Mouse (Mus musculus) megakaryocyte, embryonic 14.5 days (primary cell): Measurements from ENCODE around the gene Ecsit. TPM values are rescaled to one million over a fixed set of nuclear protein-coding genes. Genes with fewer than 3 reads are reported as not detected.
"Not testable (repeated sequence)": the region's sequence is repeated elsewhere in the genome, so short reads cannot be mapped to it uniquely, and the experiment has no call there.

ENCODE experiments used
- H3K27me3 ChIP-seq: replicated peaks from 2 replicates; pipeline ENCODE3; 2012; ENCODE audit warnings: inconsistent platforms
- H3K36me3 ChIP-seq: replicated peaks from 2 replicates; pipeline ENCODE3; 2012; ENCODE audit warnings: low read length, inconsistent platforms, mixed read lengths
- H3K4me1 ChIP-seq: 2 replicates; pipeline ENCODE4 v1.6.1; 2012; ENCODE audit warnings: inconsistent platforms
- H3K4me3 ChIP-seq: replicated peaks from 2 replicates; pipeline ENCODE3; 2012; ENCODE audit warnings: moderate library complexity, mild to moderate bottlenecking, inconsistent platforms
- H3K9me3 ChIP-seq: 2 replicates; pipeline ENCODE4 v1.6.1; 2012; ENCODE audit warnings: inconsistent platforms
- FLI1 ChIP-seq: IDR thresholded peaks from 2 replicates; pipeline ENCODE4 v1.6.1; 2012; ENCODE audit warnings: low read length, inconsistent platforms, mixed read lengths
- GATA1 ChIP-seq: IDR thresholded peaks from 3 replicates; pipeline ENCODE4 v1.6.1; 2012; ENCODE audit warnings: mixed read lengths, low read length, inconsistent platforms, borderline replicate concordance
- polyA plus RNA-seq: library from polyadenylated mRNA; stranded (reverse); fragments of >175 nt; gene quantifications from 2 replicates; pipeline ENCODE4 v1.2.3, GENCODE M21; 2012; ENCODE audit warnings: low replicate concordance; ENCODE audit not compliant: insufficient read depth

The Ecsit gene
- polyA plus RNA-seq, 1 experiment = 16.8 TPM

DNA sequence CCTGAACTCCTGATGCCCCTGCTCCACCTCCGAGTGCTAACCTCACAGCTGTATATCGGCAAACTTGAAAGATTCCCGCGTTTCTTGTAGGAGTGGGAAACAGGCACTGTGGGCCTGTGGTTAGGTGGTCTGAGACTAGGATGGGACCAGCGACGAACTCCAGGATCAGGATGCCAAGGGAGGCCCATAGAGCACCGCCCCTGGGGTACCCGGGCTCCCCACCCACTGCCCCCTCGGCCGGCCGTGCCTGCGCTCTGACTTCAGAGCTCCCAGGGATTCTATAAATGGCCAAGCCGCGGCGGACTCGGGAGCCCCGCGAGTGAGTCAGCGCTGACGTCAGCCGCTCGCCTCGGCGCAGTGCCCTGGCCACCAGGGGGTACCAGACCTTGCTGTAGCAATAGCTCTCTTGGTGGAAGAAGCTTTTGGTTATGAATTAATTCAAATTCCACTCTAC is 10.6 kb upstream of the Ecsit start:
- Histone ChIP-seq H3K4me3 (peak overlapping the region; percentile 89), H3K4me1 (peaks cover 24% of the 10 kb centered on the region), H3K9me3 (no peaks in the 10 kb centered on the region), H3K27me3 (peaks cover 56% of the 10 kb centered on the region), H3K36me3 (no peaks in the 10 kb centered on the region)
- no peak for TF ChIP-seq FLI1
- no peak for TF ChIP-seq GATA1

DNA sequence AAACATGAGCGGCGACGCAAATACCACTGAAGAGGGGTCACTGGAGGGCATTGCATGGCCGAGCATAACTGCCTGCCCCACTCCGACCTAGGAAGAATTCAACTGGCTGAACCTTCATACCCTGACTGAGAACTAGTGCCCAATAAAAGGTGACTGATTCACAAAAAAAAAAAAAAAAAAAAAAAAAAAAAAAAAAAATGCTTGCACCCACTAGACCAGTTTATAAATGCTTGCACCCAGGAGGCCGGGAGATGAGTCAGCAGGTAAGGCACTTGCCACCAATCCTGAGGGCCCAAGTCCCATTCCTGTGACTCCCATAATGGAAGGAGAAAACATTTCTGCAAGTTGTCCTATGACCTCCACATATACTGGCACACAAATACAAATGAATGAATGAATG is 7.5 kb upstream of the Ecsit start:
- no peaks in the 10 kb centered on the region for H3K36me3 ChIP-seq
- H3K9me3 ChIP-seq = no peaks in the 10 kb centered on the region
- H3K4me1 ChIP-seq = peaks cover 19% of the 10 kb centered on the region
- H3K4me3 ChIP-seq = no peak overlapping the region
- peaks cover 34% of the 10 kb centered on the region for H3K27me3 ChIP-seq
- TF ChIP-seq GATA1 (no peak), FLI1 (no peak)

DNA sequence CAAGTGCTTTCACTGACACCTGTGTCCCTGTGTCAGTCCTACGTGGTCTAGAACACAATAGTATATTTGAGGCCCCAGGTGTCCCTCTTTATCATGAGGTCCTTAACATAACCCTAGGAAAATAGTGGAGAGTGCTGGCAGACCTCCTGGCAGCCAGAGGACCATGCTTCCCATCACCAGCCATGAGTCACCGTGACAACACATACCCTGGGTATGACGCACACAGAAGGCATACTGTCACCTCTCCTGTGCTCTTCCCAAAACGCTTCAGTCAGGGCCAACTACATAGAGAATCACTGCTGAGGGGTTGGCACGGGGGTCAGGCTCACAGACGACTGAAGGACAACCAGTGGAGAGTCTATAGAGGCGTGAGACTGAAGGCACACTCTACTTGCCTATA is 4.7 kb upstream of the Ecsit start:
- Histone ChIP-seq H3K4me3 (no peak overlapping the region), H3K27me3 (peaks cover 23% of the 10 kb centered on the region), H3K36me3 (no peaks in the 10 kb centered on the region), H3K4me1 (peaks cover 21% of the 10 kb centered on the region), H3K9me3 (no peaks in the 10 kb centered on the region)
- no peak for TF ChIP-seq FLI1

DNA sequence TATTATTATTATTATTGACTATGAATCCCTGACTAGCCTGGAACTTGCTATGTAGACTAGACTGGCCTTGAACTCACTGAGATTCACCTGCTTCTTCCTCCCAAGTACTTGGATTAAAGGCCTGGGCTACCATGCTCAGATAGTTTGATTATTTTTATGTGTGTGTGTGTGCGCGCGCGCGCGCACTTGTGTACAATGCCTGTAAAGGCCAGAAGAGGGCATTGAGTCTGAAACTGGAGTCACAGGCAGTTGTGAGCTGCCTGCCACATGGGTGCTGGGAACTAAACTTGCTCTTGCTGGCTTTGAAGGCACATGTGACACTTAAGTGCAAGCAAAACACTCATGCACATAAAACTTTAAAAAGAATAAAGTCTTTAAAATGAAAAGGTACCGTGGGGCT is 4.0 kb upstream of the Ecsit start:
- H3K27me3 ChIP-seq = peaks cover 21% of the 10 kb centered on the region
- TF ChIP-seq GATA1 (no peak), FLI1 (no peak)
- H3K4me1 ChIP-seq = peaks cover 28% of the 10 kb centered on the region
- no peaks in the 10 kb centered on the region for H3K36me3 ChIP-seq
- no peak overlapping the region for H3K4me3 ChIP-seq
- no peaks in the 10 kb centered on the region for H3K9me3 ChIP-seq

DNA sequence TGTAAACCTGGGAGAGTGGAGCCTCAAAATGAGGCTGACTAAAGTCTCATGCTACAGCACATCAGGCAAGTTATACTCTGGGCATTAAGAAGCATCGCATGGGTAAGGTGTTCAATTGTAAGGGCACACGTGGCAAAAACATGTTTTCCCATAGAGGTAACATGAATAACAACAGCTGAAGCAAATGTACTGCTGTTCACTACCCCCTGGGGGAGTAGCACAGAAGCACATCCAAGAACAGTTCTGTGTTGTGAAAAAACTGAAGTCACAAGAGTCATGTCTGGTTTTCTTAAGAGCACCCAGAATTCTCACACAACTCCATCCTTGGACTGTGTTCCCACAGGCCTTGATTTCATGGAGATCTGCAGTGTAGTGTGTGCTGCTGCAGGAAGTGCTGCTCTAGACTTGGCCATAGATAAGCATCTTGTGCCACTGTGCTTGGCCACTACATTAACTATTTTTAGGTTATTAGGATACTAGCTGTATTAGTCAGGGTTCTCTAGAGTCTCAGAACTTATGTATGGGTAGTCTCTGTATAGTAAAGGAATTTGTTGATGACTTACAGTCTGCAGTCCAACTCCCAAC is 1.9 kb upstream of the Ecsit start:
- no peak overlapping the region for H3K4me3 ChIP-seq

DNA sequence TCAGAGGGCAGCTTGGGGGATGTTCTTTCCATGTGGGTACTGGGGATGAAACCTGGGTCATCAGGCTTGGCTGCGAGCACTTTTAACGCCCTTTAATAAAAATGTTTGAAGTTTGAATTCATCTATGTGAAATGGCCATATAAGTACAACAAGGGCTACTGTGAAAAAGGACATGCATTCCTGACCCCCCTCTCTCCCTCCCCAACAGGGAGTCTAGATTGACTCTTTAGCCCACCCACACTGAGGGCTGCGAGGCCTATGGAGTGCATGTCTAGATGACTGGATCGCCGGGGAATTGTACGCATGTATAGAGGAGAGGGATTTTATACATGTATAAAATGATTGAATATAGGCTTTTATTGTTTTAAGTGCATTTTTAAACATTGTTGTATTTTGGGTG is 774 bp upstream of the Ecsit start:
- Histone ChIP-seq H3K9me3 (no peaks in the 10 kb centered on the region), H3K27me3 (peaks cover 7% of the 10 kb centered on the region), H3K4me3 (peak overlapping the region; percentile 98), H3K4me1 (peaks cover 34% of the 10 kb centered on the region), H3K36me3 (peaks cover 7% of the 10 kb centered on the region)
- TF ChIP-seq GATA1 (no peak), FLI1 (no peak)

More for the DNA sequence above, 1.9 kb upstream of the Ecsit start:
- TF ChIP-seq FLI1 (no peak), GATA1 (no peak)
- peaks cover 7% of the 10 kb centered on the region for H3K36me3 ChIP-seq
- H3K4me1 ChIP-seq = peaks cover 34% of the 10 kb centered on the region
- no peaks in the 10 kb centered on the region for H3K9me3 ChIP-seq
- peaks cover 10% of the 10 kb centered on the region for H3K27me3 ChIP-seq

DNA sequence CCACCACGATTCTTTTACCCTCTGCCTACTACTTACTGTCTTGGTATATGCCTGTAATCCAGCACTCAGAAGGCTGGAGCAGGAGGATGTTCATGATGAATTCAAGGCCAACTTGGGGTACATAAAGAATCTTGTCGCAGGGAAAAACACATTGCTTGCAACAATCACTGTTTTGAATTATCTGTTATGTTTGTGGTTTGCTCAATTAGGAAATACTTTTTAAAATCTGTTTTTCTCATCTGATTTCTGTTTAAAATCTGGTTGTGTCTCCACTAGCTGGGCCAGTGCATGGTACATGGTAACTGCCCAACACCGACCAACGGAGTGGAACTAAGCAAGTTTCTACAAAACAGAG is 594 bp downstream of the Ecsit start:
- Histone ChIP-seq H3K36me3 (peaks cover 17% of the 10 kb centered on the region), H3K9me3 (no peaks in the 10 kb centered on the region), H3K27me3 (peaks cover 5% of the 10 kb centered on the region), H3K4me3 (peak overlapping the region; percentile 98), H3K4me1 (peaks cover 34% of the 10 kb centered on the region)
- no peak for TF ChIP-seq FLI1
- TF ChIP-seq GATA1 = no peak

DNA sequence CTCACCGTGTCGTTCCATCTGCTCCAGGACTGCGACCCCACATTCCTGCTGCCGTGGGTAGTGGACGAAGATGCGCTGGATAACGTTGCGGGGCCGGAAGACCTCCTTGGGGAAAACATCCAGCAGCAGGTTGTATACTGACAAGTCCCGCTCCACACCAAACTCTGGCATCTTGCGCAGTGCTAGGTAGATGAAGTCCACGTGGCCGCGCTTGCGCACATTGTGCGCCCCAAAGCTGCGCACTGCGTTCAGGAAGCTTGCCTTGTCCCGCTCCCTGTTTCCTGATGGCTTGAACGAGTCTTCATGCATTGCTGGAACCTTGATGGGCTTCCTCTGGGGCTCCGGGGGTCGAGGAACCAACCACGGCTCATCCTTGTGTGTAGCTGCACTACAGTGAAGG is 9.0 kb downstream of the Ecsit start:
- Histone ChIP-seq H3K4me3 (no peak overlapping the region), H3K4me1 (peaks cover 7% of the 10 kb centered on the region), H3K27me3 (no peaks in the 10 kb centered on the region), H3K36me3 (peaks cover 70% of the 10 kb centered on the region), H3K9me3 (no peaks in the 10 kb centered on the region)
- TF ChIP-seq FLI1 = no peak
- no peak for TF ChIP-seq GATA1

DNA sequence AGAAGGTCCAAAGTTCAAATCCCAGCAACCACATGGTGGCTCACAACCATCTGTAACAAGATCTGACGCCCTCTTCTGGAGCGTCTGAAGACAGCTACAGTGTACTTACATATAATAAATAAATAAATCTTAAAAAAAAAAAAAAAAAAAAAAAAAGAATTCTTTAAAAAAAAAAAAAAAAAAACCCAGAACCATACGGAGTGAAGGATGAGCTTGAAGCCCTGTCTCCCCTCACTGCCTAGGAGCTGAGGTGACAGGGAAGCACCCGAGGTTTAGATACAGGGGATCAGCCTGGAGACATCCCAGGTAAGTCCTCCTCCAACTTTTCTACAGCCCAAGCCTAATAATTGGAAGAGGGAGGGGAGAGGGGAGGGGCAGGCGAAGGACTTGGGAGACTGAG is 9.5 kb downstream of the Ecsit start:
- H3K4me3 ChIP-seq, H3K27me3 ChIP-seq, H3K4me1 ChIP-seq, H3K9me3 ChIP-seq: not testable (repeated sequence)
- H3K36me3 ChIP-seq = peaks cover 70% of the 10 kb centered on the region

DNA sequence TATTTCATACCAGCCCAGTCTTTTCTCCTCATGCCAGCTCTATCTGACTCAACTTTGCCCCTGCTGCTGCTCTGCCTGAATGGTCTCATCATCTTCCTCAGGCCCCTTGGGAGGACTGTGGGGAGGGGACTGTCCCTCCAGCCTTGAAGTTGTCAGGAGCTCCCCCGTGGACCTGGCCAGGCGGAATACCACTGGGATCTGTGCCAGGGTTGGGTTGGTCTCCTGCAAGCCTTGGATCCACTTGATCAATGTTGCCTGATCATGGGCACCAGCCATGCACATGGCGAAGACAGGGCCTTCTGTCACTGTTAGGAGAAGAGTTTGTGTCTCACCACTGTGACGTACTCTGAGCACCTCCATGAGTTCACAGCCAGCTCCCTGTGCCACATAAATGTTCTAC is 13.0 kb downstream of the Ecsit start:
- Histone ChIP-seq H3K9me3 (no peaks in the 10 kb centered on the region), H3K4me1 (peaks cover 19% of the 10 kb centered on the region), H3K4me3 (peak overlapping the region; percentile 14), H3K36me3 (peaks cover 67% of the 10 kb centered on the region), H3K27me3 (no peaks in the 10 kb centered on the region)
- TF ChIP-seq GATA1 (no peak), FLI1 (no peak)

DNA sequence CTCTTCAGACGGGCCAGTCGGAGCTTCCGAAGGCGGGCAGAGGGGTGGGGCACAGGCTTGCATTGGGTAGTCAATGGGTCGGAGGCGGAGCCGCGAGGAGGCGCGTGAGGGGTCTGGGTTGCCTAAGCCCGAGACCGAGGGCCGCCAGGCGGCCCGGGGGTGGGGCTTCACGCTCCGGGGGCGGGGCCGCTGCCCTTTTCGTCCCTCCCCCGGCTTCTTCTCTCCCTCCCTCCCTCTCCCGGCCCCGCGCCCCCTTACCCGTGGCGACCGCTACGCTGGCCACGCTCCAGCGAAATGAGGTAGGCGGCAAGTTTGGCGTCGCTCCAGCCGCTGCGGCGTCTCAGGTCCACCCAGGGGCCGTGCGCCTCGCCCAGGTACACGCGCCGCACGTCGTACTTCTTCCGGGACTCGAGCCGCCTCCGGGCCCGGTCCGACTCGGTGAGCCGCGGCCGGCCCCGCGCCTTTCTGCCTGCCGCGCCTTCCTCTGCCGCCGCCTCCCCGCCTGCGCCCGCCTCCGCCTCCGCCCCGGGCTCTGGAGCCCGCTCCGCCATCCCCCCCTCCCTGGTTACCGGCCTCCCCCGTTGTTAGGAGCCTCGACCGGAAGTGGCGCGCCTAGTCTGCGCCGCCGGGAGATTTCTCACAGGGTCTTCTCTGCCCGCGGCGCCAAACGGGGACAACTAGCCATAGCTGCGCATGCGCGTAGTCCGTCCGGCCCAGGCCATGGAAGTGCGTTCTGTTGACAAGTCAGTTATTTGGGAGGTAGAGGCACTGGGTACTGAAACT is 14.3 kb downstream of the Ecsit start, which contains the start of the genes Gm49318 and Zfp653:
Gene Gm49318, minus strand, starts transcription at position 469 of the 783 bp plus-strand sequence.
Gene Zfp653, minus strand, starts transcription at position 586 of the 783 bp plus-strand sequence.
- Histone ChIP-seq H3K36me3 (peaks cover 63% of the 10 kb centered on the region), H3K27me3 (no peaks in the 10 kb centered on the region), H3K4me3 (peak within 1 kb of the TSS; percentile 98), H3K9me3 (no peaks in the 10 kb centered on the region), H3K4me1 (peaks cover 24% of the 10 kb centered on the region)
- TF ChIP-seq GATA1 (no peak), FLI1 (peak; percentile 21; the same call in 1 of the 2 replicates)
